Mouse (Mus musculus) stomach, postnatal 0 days (tissue): ENCODE measurements at regions not wholly inside any gene's neighbourhood (a gene's known extent, or its start where the extent isn't known, plus 50 kb on each side); places are given as distances from the start of the nearest gene placed in this dataset.

Experiments
- ATAC-seq: fragments of 200-750 bp; cut with Nextera tagmentation; 2 replicates; pipeline ENCODE4 v1.8.0; 2017; ENCODE audit not compliant: low FRiP score, low TSS enrichment
- DNase-seq: peaks from one replicate; pipeline ENCODE4 v3.0.0-alpha.2; 2016; ENCODE audit warnings: low spot score
- H3K27ac ChIP-seq: fragments of 300-500 bp; sonication (generic); replicated peaks from 2 replicates; pipeline ENCODE4 v1.5.1; 2014; ENCODE audit warnings: mild to moderate bottlenecking, control low read depth
- H3K27me3 ChIP-seq: fragments of 300-500 bp; sonication (generic); 2 replicates; pipeline ENCODE4 v1.6.1; 2014; ENCODE audit warnings: low read length; ENCODE audit not compliant: control insufficient read depth, insufficient read depth
- H3K36me3 ChIP-seq: fragments of 300-500 bp; sonication (generic); 2 replicates; pipeline ENCODE4 v1.6.1; 2014; ENCODE audit warnings: low read length, mixed read lengths; ENCODE audit not compliant: control insufficient read depth, insufficient read depth
- H3K4me1 ChIP-seq: fragments of 300-500 bp; sonication (generic); replicated peaks from 2 replicates; pipeline ENCODE4 v1.6.1; 2014; ENCODE audit warnings: antibody characterized with exemption; ENCODE audit not compliant: control insufficient read depth, insufficient read depth
- H3K4me2 ChIP-seq: fragments of 300-500 bp; sonication (generic); replicated peaks from 2 replicates; pipeline ENCODE4 v1.6.1; 2014; ENCODE audit warnings: low read depth, mild to moderate bottlenecking, control low read depth, moderate library complexity
- H3K4me3 ChIP-seq: fragments of 300-500 bp; sonication (generic); 2 replicates; pipeline ENCODE4 v1.5.1; 2014; ENCODE audit warnings: low read depth, low read length, control low read depth
- H3K9ac ChIP-seq: fragments of 300-500 bp; sonication (generic); 2 replicates; pipeline ENCODE4 v1.6.1; 2014; ENCODE audit warnings: mild to moderate bottlenecking, low read length, control low read depth, mixed read lengths
- H3K9me3 ChIP-seq: fragments of 300-500 bp; sonication (generic); 2 replicates; pipeline ENCODE4 v1.6.1; 2016; ENCODE audit warnings: low read length; ENCODE audit not compliant: control insufficient read depth
- CTCF ChIP-seq: IDR thresholded peaks from 2 replicates; pipeline ENCODE4 v1.5.1; 2016; ENCODE audit warnings: antibody characterized with exemption, low read depth, mild to moderate bottlenecking, moderate library complexity
- EP300 ChIP-seq: optimal IDR thresholded peaks from 2 replicates; pipeline ENCODE3; 2016; ENCODE audit warnings: antibody characterized with exemption
- WGBS: fragments of 180-500 bp; shearing (Covaris S2); extraction: QIAGEN DNeasy Blood & Tissue Kit; methylation state at CpG from one replicate; pipeline ENCODE4 v1.1.7; 2014; 5-methylcytosine and 5-hydroxymethylcytosine counted together

DNA sequence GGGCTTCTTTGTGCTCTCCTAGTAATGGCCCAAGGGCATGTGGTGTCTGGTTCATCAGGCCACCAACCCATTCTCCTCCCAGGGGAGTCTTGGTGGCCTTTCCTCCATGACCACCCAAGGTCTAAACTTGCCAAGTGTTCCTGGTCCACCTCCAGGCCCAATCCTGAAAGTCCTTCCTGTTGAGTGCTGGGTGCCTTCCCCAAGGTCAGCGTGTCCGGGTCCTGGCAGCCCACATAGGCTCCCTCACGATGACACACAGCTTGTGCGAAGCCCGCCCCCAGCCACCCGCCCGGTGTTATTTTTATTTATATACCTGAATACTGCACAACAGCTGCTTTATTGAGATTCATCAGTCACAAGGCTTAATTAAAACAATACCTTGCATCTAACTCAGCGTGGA, 161.8 kb upstream of the A530016L24Rik start:
- TF ChIP-seq CTCF, result no peak
- TF ChIP-seq EP300, result no peak
- H3K9me3 ChIP-seq, result no peaks in the 10 kb centered on the region
- no peak overlapping the region for H3K27ac ChIP-seq
- H3K4me3 ChIP-seq, result no peak overlapping the region
- no peak overlapping the region for H3K4me2 ChIP-seq
- no peak for ATAC-seq
- no peaks in the 10 kb centered on the region for H3K4me1 ChIP-seq
- H3K36me3 ChIP-seq, result no peaks in the 10 kb centered on the region
- WGBS, result 86% methylated on average over 8 of the region's 8 CpGs
- no peak for DNase-seq
- H3K27me3 ChIP-seq, result no peaks in the 10 kb centered on the region
- no peak overlapping the region for H3K9ac ChIP-seq

DNA sequence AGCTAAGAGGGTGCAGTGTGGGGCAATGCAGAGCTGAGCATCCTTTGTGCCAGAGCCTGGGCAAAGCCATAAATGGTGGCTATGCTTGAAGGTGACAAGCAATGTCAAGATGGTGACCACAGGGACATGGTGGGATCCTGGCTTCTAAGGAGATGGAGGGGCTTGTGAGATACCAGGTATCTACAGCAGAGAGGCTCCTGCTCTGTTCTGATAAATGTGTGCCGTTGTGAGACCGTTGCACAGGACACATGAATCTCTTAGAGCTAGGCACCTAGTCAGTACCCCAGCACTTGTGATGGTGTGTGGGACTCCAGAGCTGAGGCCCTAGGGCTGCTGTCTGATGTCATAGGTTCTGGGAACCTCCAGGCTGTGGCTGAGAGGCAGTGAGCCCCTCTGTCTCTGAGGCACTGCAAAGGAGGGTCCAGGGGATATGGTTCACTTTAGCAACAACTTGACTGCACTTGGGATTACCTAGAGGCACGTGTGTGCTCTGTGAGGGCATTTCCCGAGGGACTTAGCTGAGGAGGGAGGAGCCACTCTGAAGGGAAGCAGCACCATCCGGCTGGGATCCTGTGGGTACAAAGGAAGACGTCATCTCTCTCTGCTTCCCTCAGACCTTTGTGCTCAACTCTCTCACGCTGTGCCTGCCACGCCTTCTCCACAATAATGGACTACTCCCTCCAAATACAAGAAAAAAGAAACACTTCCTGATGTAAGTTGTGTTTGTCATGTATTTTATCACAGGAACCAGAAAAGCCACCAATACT, 160.3 kb upstream of the A530016L24Rik start:
- H3K9me3 ChIP-seq, result no peaks in the 10 kb centered on the region
- no peak overlapping the region for H3K9ac ChIP-seq
- no peak overlapping the region for H3K27ac ChIP-seq
- TF ChIP-seq CTCF (no peak), EP300 (no peak)
- H3K36me3 ChIP-seq, result no peaks in the 10 kb centered on the region
- WGBS, result 35% methylated on average over 8 of the region's 8 CpGs
- no peaks in the 10 kb centered on the region for H3K27me3 ChIP-seq
- DNase-seq, result peak; percentile 35
- peak; percentile 83 for ATAC-seq
- no peaks in the 10 kb centered on the region for H3K4me1 ChIP-seq
- no peak overlapping the region for H3K4me2 ChIP-seq
- H3K4me3 ChIP-seq, result no peak overlapping the region

DNA sequence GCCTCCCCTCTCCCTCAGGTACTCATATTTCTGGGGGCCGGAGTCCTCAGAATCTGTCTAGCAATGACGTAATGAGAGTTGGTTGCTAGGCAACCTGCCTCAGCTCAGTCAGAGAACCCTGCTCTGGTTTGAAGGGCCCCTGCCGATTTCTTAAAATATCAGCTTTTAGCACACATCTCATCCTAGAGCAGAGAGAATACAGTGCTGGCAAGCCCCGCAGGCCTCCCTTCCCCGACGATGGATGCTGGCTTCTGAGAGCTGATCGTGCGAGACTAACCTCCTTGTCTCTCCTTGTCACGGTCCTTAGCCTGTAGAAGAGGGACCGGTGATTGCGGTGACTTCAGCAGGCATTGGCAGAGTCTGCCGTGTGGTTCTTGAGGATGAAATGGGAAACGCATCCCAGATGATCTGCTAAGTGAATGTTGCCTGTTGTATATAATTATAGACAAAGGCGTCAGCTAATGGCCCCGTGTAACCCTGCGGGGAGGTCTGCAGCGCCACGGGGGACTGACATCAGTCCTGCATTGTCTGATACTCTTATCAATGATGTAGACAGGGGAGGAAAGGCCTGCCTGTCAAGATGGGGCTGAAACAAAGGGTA, 159.4 kb upstream of the A530016L24Rik start:
- no peak overlapping the region for H3K4me2 ChIP-seq
- no peaks in the 10 kb centered on the region for H3K27me3 ChIP-seq
- H3K36me3 ChIP-seq, result no peaks in the 10 kb centered on the region
- WGBS, result 41% methylated on average over 18 of the region's 18 CpGs
- no peak overlapping the region for H3K9ac ChIP-seq
- no peak for DNase-seq
- no peaks in the 10 kb centered on the region for H3K9me3 ChIP-seq
- ATAC-seq, result no peak
- no peak overlapping the region for H3K27ac ChIP-seq
- TF ChIP-seq EP300 (no peak), CTCF (no peak)
- H3K4me1 ChIP-seq, result no peaks in the 10 kb centered on the region
- no peak overlapping the region for H3K4me3 ChIP-seq

- Histone ChIP-seq H3K9me3 (no peaks in the 10 kb centered on the region), H3K4me1 (no peaks in the 10 kb centered on the region), H3K9ac (no peak overlapping the region), H3K4me3 (no peak overlapping the region), H3K27ac (no peak overlapping the region), H3K27me3 (no peaks in the 10 kb centered on the region), H3K36me3 (no peaks in the 10 kb centered on the region), H3K4me2 (no peak overlapping the region)
- TF ChIP-seq CTCF (no peak), EP300 (no peak)
- DNase-seq, result no peak
- no peak for ATAC-seq
- whole genome bisulfite sequencing, result 58% methylated on average over 5 of the region's 5 CpGs
Observed at GRCm38 (mm10) chr12:112330557-112330956, 158.7 kb upstream of the A530016L24Rik start.

GRCm38 (mm10) chr12:112331061-112331460, 158.2 kb upstream of the A530016L24Rik start:
- no peak overlapping the region for H3K4me2 ChIP-seq
- H3K36me3 ChIP-seq, result no peaks in the 10 kb centered on the region
- no peaks in the 10 kb centered on the region for H3K27me3 ChIP-seq
- ATAC-seq, result no peak
- WGBS, result 64% methylated on average over 16 of the region's 16 CpGs
- no peak for DNase-seq
- H3K4me1 ChIP-seq, result no peaks in the 10 kb centered on the region
- no peaks in the 10 kb centered on the region for H3K9me3 ChIP-seq
- H3K4me3 ChIP-seq, result no peak overlapping the region
- TF ChIP-seq EP300 (no peak), CTCF (no peak)
- H3K27ac ChIP-seq, result no peak overlapping the region
- H3K9ac ChIP-seq, result no peak overlapping the region
